Mouse (Mus musculus) liver, adult (tissue): ENCODE measurements around the gene Pbrm1.
A peak's percentile ranks its signal among the peaks of the same experiment; 100 is the strongest.

Experiments used
- GATA4 ChIP-seq: IDR thresholded peaks from 2 replicates; pipeline ENCODE4 v1.6.1; 2014; ENCODE audit warnings: mild to moderate bottlenecking, low read length; ENCODE audit not compliant: insufficient replicate concordance

Gene Pbrm1

DNA sequence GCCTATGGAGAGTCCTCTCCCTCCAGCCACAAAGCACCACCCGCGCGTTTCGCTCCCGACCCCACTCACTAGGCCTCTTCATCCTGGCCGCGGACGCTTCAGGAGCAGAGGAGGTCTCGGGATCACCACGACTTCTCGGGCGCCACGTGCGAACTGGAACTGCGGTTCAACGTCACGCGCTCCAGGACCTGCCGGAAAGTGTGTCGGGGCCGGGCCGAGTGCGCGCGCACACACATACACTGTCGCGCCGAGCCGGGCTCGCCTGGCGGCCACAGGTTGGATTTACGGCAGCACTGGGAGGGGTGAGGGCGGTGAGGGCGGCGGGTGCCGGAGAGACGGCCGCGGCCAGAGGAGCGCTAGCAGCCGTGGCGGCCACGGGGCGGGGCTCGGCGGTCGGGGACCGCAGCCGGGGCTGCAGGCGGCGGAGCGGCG lies at the start of gene Pbrm1, which contains the start of gene Gnl3:
Pbrm1 (plus strand) TSS at position 279 of the 432 bp plus-strand sequence.
Gnl3 (minus strand) TSS at position 293 of the 432 bp plus-strand sequence.
- TF ChIP-seq GATA4, result 0 out of 2 replicates have a peak, but pooled peaks have one; percentile 20

DNA sequence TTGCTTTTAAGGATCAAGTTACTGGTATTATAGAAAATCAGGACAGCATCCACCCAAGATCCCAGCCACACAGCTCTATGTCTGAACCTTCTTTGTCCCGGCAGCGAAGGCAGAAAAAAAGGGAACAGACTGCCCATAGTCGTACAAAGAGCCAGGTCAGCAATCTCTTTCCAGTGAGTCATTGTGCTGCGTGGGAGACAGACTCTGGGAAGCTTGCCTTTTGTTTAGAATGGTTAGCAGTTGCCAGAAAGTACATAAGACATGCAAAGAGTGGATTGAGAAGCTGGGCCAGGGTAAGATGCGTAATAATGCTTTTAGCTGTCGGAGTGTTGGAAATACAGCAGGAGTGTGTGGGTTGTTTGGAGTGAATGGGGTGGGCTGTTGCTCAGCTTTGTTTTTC lies 44.7 kb upstream of the Pbrm1 start:
- no peak for TF ChIP-seq GATA4

DNA sequence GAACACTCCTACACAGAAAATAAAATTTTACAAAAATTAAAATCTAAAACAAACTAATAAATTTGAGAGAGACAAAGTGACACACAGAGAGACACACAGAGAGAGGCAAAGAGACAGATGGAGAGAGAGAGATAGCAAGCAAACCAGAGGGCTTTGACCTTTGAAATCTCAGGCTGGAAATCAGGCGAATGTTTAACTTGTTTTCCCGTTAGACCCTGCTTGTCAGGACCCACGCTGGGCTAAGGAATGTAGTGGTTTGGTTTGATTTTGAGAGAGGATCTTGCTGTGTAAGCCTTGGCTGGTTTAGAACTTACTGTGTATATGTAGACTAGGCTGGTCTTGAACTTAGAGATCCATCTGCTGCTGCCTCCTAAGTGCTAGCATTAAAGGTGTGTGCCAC lies 42.7 kb upstream of the Pbrm1 start:
- no peak for TF ChIP-seq GATA4

DNA sequence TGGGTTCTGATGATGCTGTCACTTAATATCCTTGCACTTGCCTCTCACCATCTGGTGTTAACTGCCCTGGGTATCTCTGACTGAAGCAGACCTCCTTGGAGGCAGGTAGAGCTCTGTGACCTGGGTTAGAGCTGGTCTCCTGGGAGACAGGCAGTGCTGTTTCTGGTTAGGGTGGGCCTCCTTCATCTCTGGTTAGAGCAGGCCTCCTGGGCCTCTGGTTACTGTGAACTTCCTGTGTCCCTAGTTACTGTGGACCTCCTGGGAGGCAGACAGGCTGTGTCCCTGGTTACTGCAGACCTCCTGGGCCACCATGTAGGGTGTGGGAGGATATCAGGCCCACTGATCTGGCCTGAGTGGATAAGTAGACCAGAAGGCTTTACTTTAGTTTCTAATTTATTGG lies 22.5 kb upstream of the Pbrm1 start:
- no peak for TF ChIP-seq GATA4

DNA sequence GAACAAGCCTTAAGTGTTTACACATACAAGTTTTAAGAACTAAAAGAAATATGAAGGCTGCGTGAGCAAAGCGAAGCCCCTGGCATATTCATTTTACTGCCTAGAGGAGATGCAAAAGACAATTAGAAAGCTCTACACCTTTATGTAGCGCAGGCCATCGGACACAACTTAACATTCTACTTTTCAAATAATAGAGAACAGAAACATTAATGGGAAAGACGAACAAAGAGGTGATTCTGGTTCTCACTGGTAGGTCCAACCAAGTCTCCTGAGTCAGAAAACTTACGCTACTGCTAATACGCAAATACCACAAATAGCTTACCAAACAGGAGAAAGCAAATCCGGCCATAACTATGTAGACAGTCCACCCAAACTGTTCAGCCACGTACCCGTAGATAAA lies 18.6 kb upstream of the Pbrm1 start:
- no peak for TF ChIP-seq GATA4

DNA sequence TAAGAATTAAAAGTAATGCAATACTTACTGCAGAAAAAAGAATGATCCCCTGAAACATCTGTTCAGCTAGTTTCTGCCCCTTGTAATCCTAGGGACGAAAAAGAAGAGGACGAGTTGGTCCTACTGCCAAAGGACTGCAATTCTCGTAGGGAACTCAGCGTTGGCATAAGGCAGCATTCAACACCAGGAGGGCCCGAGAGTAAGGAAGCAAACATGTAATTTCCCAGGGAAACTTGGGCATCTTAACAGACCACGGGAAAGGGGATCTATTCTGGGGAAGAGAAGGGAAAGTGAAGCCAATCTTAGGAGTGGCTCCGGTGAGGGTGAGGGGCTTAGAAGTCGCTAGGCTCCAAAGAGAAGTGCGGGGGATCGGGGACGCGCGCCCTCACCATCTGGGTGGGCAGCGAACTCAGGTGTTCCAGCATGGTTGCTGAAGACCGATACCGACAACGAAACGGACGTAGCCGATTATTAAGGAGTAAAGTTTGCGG lies 18.1 kb upstream of the Pbrm1 start:
- TF ChIP-seq GATA4, result no peak

DNA sequence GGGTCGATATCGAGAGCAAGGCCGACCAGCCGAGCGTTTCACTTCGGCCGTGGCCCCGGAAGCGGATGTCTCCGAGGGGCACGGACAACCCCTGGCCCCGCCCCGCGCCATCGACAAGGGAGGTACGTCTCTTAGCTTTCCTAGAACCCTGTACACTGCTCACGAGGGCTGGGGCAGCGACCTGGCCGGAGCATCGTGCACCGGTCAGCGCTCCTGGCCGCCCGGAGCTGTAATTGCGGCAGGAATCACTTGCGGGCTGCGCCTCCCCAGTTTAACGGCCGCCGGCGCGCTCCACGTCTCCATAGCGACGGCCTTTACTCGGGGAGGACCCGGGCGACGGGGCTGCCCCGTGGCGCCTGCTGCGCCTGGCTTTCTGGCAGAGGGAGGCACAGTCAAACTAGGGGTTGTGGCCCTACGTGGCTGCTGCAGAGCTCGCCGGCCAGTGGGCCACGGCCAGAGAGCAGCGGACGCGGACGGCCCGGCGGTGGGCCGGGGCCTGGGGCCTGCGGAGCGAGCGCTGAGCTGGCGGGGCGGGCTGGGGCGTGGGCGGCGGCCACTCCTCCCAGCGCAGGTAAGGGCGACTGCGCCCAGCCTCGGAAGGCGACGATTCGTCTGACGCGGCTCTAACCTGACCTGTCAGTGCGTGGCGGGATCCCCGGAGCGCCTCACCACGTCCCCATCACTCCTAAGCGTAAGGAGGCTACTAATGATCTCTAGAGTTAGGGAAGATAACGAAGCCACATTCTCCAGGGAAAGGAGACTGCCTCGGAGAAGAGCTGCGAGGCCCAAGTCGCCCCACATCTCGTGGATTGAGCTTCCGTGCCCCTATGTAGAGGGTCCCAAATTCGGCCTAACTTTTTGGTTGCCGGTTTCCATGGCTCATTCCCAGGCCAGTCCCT lies 17.4 kb upstream of the Pbrm1 start, which contains the start of the genes Glt8d1 and Spcs1:
Glt8d1 (plus strand) TSS at position 94 of the 899 bp plus-strand sequence.
Spcs1 (minus strand) TSS at position 366 of the 899 bp plus-strand sequence.
- peak; percentile 18; the same call in 1 of the 2 replicates for TF ChIP-seq GATA4

DNA sequence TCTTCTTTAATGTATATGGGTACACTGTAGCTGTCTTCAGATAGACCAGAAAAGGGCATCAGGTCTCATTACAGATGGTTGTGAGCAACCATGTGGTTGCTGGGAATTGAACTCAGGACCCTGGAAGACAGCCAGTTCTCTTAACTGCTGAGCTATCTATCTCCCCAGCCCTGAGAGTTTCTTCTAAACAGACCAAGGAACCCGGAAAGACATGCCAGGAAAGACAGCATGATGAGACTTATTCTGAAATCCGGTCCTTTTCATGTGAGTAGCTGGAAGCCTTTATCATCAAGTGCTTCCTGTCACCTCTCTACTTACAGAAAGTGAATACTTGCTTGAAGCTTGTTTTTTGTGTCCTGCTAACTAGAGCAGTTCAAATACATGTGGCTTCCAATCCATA lies 14.4 kb upstream of the Pbrm1 start:
- TF ChIP-seq GATA4, result no peak

DNA sequence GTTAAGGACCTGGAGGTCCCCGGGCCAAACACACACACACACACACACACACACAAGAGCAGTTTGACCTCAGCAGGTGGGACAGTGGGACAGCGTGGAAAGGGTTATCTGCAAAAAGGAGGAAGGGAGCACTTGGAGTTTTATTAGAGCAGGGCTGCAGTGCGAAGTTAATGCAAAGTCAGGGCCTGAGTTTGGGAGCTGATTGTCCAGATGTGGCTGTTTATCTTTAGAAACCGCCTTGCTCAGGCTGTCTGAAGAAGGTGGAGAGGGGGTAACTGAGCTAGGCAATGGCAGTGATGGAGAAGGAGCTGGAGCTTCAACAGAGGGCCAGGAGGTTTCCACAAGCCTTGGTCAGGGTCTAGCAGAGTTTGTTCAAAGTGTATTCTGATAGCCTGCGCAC lies 12.2 kb upstream of the Pbrm1 start:
- TF ChIP-seq GATA4, result no peak

DNA sequence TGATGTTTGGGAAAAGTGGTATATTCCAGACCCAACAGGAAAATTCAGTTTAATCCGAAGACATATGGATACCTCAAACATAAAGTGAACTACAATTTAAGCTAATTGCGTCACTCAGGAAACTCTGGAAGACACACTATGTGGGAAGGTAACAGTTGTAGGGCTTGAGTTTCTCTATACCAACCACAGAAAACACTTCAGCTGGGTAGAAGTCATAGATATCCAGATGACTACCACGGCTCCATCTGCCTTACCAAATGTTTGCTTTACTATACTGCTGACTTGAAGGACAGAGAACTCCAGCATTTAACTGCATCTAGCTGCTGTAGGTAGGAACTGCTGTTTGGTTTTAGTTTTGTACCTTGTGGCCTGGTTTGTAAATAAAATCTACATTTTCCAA lies 7.3 kb upstream of the Pbrm1 start:
- TF ChIP-seq GATA4, result no peak

DNA sequence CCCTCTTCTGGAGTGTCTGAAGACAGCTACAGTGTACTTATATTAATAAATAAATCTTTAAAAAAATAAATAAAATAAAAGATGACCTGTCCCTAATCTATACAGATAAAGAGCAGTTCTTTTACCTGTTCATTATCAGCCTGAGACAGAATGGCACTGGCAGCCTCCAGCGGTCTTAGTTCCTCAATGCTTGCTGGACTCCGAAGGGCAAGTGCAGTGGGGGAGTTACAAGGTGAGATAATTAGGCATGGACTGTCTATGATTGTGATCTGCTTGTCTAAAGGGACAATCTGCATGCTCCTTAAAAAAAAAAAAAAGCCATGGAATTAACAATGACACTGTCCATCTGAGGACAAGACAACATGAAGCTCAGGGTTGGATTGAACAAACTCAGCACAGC lies 5.0 kb upstream of the Pbrm1 start:
- no peak for TF ChIP-seq GATA4

DNA sequence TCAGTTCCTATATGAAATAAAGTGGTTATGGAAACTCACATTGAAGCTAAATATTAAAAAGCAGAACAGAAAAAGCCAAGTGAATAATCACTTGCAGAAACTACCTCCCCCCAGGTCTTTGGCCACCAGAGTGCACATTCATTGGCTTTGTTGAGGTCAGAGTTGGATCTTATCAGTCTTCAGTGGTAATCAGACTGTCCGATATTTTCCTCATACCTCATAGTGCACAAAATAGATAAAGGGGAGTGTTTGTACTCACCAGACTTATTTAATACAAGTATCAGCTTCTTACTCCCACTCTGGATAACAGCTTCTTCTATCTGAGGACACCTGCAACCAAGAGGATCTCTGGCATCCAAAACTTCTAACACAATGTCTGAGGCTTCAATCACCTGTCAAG lies 2.9 kb upstream of the Pbrm1 start:
- TF ChIP-seq GATA4, result no peak

DNA sequence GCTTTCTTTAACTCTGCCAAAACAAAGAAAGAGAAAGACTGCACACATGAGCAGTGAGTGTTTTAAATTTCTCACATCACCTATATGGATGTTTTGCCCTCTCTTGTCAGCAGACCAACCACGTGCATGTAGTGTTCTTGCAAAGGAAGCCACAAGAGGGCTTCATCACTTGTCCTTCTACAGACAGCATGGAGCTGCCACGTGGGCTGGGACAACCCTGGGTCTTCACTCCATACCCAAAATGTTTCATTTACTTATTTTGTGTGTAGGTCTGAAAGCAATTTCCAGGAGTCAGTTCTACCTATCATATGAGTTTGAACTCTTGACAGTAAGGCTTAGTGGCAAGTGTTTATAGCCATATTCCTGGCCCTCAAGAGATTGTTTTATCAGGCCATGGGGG lies 1.1 kb upstream of the Pbrm1 start:
- TF ChIP-seq GATA4, result no peak

DNA sequence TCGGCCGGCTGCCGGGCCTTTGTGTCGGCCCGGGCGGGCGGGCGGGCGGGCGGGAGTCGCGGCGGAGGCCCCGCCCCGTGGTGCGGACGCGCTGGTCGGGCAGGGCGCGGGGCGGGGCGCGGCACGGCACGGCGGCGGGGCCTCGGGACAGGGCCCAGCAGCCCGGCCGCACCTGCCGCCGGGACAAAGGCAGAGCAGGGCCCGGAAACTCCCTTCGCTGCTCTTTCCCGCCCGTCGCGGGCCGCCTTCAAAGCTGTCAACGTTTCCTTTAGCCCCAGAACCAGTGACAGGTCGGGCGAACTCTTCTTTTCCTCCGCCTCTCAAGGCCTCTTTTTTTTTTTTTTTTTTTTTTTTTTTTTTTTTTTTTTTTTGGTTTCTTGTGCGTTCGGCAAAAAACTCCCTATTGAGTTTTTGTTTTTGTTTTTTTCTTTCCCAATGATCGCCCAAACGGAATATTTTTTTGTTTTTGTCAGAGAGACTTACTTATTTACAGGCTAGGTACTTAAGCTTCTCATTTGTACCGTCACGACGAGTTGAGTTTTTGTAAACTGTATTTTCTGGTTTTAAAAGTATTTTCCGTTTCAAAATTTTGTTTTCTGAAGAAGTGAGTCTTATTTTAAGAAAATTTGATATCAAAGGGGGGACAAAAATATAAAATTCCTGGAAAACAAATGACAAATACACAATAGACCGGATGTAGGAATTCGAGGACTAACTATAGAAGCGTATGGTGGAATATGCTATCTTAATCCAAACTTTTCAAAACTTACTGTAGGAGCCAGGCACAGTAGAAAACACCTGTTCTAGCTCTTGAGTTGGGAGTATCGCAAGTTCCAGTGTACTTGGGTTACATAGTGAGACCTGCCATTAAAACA lies 630 bp downstream of the Pbrm1 start:
- no peak for TF ChIP-seq GATA4

DNA sequence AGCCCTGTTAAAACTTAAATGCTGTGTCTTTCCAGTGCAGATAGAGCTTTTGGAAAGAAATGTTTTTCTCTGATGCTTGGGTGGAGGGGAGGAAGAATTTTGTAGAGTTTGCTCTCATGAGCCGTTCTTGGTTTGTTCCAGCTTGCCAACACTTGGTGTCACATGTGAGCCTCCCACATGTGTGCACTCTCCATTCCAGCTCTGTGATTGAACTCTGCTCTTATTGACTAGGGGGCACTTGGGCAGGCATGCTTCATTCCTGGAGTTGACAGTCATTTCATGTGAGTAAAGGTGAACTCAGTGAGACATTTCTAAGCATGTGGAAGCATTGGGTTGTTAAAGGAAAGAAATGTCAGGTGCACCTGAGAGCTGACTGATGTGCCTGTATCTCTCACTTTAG lies 3.6 kb downstream of the Pbrm1 start:
- no peak for TF ChIP-seq GATA4

DNA sequence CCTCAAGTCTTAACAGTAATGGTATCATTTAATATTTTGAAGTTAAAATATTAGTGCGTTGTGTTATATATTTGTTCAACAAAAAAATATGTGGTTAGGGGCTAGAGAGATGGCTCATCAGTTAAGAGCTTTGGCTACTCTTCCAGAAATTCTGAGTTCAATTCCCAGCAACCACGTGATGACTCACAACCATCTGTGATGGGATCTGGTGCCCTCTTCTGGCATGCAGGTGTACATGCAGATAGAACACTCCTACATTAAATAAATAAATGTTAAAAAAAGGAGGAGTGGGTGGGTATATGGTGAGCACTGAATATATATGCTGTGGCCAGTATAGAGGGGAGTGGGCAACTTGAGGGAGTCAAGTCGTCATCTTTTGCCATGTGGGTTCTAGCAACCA lies 6.8 kb downstream of the Pbrm1 start:
- TF ChIP-seq GATA4, result no peak

DNA sequence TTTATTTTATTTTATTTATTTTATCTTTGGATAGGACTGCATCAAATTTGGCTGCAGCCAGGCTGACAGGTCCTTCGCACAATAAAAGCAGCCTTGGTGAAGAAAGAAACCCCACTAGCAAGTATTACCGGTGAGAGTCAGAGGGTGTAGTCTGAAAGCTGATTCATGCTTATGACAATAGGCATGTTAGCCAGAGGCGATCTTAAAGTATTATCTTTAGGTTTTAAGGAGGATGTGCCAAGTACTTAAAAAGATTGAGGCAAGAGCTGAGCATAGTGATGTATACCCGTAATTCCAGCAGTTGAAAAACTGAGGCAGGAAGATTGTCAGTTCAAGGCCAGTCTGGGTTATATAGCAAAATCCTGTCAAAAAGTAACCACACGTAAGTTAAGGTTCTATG lies 26.4 kb downstream of the Pbrm1 start:
- no peak for TF ChIP-seq GATA4
